Mouse (Mus musculus): Measurements from ENCODE around the gene Brap. TPM values are rescaled to one million over a fixed set of nuclear protein-coding genes. Genes with fewer than 3 reads are reported as not detected.
A peak's percentile ranks its signal among the peaks of the same experiment; 100 is the strongest.
"Not testable (repeated sequence)": the region's sequence is repeated elsewhere in the genome, so short reads cannot be mapped to it uniquely, and the experiment has no call there.

Brap gene
- 10 to 100 TPM; 52.8 to 54.4 TPM for total RNA-seq (2021)
- long read RNA-seq, experiment 1, full-length matches to known transcripts = 43 of 52 reads
- long read RNA-seq, experiment 1, partial matches to known transcripts = 4 of 52 reads
- long read RNA-seq, experiment 1, other reads (novel, unspliced or antisense) = 5 of 52 reads
- long read RNA-seq, experiment 2, full-length matches to known transcripts = 91 of 118 reads
- long read RNA-seq, experiment 2, partial matches to known transcripts = 16 of 118 reads
- long read RNA-seq, experiment 2, other reads (novel, unspliced or antisense) = 11 of 118 reads

- DNase-seq (ENCODE audit: low spot score in 2 of 2) = peak; percentile 91
Measured at GRCm38 (mm10) chr5:121660059-121660896, at the start of gene Brap, which contains the start of gene Acad10. Gene Brap (plus strand): TSS chr5:121660563. Gene Acad10 (minus strand): TSS chr5:121660514.

DNA sequence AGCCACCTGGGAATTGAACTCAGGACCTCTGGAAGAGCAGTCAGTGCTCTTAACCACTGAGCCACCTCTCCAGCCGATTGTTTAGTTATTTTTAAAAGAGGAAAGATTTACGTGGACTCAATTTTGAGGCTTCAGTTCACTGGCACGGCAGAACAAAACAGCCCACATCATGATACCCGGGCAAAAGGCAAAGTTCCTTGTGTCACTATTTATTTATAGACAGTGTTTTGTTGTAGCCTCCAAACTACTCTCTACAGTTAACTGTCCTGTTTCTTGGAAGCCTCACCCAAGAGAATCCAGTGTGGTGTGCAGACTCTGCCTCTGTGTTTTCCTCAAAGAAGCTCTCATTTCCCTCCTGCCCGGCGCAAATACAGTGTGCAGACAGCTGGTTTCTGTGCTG, 48.3 kb upstream of the Brap start:
- no peak for DNase-seq (ENCODE audit: low spot score in 2 of 2)

GRCm38 (mm10) chr5:121614921-121615320, 45.4 kb upstream of the Brap start:
- not testable (repeated sequence) for DNase-seq (ENCODE audit: low spot score in 2 of 2)

GRCm38 (mm10) chr5:121618592-121619513, 41.5 kb upstream of the Brap start, which contains the start of gene Acad12:
Gene Acad12 (minus strand): TSS chr5:121618938.
- peak; percentile 54 to 69 for DNase-seq (ENCODE audit: low spot score in 2 of 2)

DNA sequence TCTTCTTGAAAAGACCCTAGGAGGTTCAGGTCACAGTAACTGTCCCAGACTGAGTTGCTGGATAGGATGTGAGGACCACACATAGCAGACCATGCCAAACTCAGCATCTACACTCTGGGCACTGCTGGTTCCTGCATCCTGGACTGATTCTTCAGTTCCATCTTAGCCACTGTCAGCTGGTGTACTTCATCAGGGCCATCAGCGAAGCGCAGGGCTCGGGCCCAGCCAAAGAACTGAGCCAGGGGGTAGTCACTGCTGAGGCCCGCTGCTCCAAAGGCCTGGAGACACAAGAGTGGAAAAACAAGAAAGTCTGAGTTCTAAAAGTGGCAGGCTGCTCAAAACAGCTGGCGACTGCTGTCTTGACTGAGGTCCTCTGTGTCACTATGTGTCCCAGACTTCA, 39.3 kb upstream of the Brap start:
- no peak for DNase-seq (ENCODE audit: low spot score in 2 of 2)

GRCm38 (mm10) chr5:121623241-121623640, 37.1 kb upstream of the Brap start:
- no peak for DNase-seq (ENCODE audit: low spot score in 2 of 2)

- DNase-seq (ENCODE audit: low spot score in 2 of 2) = peak; percentile 42 to 58
Measured at GRCm38 (mm10) chr5:121627871-121628270, 32.5 kb upstream of the Brap start.

- not testable (repeated sequence) for DNase-seq (ENCODE audit: low spot score in 2 of 2)
Measured at GRCm38 (mm10) chr5:121631106-121631647, 29.2 kb upstream of the Brap start.

DNA sequence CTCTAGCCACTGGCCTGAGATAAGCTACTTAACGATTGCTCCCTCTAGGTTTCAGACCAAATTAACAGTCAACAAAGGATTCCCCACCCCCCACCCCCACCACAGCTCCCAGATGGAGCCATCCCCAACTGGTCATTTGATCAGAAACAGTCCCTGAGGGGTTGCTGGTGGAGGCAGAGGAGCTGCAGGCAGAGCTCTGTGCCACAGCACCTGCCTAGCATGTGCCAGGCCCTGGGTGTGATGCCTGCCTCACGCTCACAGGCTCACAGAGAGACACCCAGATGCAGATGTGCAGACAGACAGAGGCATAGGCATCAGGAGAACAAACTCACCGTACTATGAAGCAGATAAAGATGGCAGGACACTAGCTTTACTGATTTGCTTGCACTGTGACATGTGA, 27.6 kb upstream of the Brap start:
- DNase-seq (ENCODE audit: low spot score in 2 of 2) = no peak

GRCm38 (mm10) chr5:121634668-121635067, 25.7 kb upstream of the Brap start:
- no peak for DNase-seq (ENCODE audit: low spot score in 2 of 2)

GRCm38 (mm10) chr5:121637296-121637695, 23.1 kb upstream of the Brap start:
- no peak for DNase-seq (ENCODE audit: low spot score in 2 of 2)

GRCm38 (mm10) chr5:121639601-121640000, 20.8 kb upstream of the Brap start:
- no peak for DNase-seq (ENCODE audit: low spot score in 2 of 2)

GRCm38 (mm10) chr5:121649134-121649533, 11.2 kb upstream of the Brap start:
- DNase-seq (ENCODE audit: low spot score in 2 of 2) = no peak

DNA sequence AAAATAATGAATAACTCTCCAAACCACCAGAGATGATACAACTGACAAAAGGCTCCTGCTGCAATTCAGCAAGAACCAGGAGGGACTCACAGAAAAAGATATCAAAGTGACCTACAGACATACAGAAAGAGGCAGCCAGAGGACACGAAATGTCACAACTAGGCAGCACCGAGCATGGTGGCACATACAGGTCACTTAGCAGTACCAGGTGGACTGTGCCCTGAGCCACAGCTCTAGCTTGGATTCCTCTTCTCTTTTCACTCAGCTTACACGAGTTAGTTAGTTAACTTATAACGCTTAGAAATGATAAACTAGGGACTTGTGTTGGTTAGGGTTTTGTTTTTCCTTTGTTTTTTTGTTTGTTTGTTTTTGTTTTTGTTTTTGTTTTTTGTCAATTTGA, 5.8 kb upstream of the Brap start:
- no peak for DNase-seq (ENCODE audit: low spot score in 2 of 2)

DNA sequence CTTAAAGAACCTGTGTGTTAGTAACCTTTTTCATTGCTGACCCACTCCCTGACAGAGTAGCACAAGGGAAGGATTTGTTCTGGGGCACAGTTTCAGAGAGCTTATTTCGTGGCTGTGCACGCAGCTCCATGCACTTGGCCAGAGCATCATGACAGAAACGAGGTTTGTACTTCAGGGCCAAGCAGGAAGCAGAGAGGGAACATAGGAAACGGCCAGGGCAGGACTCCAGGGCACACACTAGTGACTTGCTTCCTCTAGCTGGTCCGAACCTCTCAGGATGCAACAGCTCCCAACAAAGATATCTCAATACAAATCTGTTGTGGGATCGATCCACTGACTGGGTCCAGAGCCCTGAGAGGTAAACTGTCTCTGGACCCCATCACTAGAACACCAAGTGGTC, 3.5 kb upstream of the Brap start:
- DNase-seq (ENCODE audit: low spot score in 2 of 2) = not testable (repeated sequence)

- not testable (repeated sequence) for DNase-seq (ENCODE audit: low spot score in 2 of 2)
Measured at GRCm38 (mm10) chr5:121657656-121658055, 2.7 kb upstream of the Brap start.

DNA sequence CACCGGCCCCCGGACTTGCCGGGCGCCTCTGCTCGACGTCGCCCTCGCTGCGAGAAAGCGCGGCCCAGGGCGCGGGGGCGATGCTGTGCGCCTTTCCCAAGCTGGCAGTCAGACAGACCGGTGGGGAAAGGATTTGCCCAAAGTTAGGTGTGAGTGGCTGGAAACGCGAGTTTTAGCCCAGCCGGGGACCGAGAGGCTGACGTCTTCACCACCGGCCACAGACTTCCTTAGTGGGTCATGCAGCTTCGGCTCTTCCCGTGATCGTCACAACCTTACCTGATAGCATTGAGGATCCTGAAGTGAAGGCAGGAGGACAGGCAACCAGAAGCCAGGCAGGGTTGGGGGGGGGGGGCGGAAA, 513 bp downstream of the Brap start:
- no peak for DNase-seq (ENCODE audit: low spot score in 2 of 2)

DNA sequence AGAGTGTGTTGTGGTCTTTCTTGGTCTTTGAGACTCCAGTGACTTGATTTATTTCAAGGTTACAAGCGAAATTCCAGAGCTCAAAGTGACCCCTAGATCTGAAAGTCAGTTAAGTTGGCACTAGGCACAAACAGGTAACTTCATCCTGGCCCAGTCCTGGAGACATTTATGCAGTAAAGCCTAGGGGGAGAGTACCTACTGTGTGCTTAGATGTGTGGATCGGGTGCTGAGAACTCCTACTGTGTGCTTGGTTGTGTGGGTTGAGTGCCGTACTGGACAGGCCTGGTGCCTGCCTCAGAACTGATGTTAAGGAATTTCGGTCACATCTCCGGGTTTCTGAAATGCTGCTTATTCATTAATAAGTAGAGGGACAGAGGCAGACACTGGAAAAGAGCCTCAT, 1.1 kb downstream of the Brap start:
- no peak for DNase-seq (ENCODE audit: low spot score in 2 of 2)

GRCm38 (mm10) chr5:121663456-121663855, 3.1 kb downstream of the Brap start:
- DNase-seq (ENCODE audit: low spot score in 2 of 2) = no peak

GRCm38 (mm10) chr5:121664078-121664477, 3.7 kb downstream of the Brap start:
- no peak for DNase-seq (ENCODE audit: low spot score in 2 of 2)

DNA sequence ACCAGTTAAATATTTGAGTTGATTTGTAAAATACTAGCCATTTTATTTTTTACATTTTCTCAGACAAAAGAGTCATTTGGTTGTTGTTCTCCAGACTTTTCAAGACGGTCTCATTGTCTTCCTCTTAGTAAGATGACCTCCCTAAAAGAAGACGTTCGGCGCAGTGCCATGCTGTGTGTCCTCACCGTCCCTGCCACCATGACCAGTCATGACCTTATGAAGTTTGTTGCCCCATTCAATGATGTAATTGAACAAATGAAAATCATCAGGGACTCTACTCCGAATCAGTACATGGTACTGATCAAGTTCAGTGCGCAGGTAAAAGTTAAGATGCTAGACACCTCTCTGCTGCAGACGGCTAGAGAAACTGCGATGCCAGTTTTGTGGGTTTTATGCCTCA, 4.6 kb downstream of the Brap start:
- no peak for DNase-seq (ENCODE audit: low spot score in 2 of 2)

Data from adrenal gland, postnatal 4 days (tissue).